Mouse (Mus musculus) limb, embryonic 14.5 days (tissue): ENCODE measurements around the gene Trpm6. TPM values are rescaled to one million over a fixed set of nuclear protein-coding genes. Genes with fewer than 3 reads are reported as not detected.
A peak's percentile ranks its signal among the peaks of the same experiment; 100 is the strongest.

ENCODE experiments used
- ATAC-seq: fragments of 200-750 bp; cut with Nextera tagmentation; 2 replicates; pipeline ENCODE4 v1.8.0; 2017; ENCODE audit warnings: low read depth, moderate number of reproducible peaks, moderate TSS enrichment; ENCODE audit not compliant: low FRiP score
- DNase-seq: peaks from one replicate; pipeline ENCODE4 v3.0.0-alpha.2; 2015; ENCODE audit warnings: low spot score
- H3K27ac ChIP-seq: fragments of 300-500 bp; sonication (generic); replicated peaks from 2 replicates; pipeline ENCODE4 v1.5.1; 2014; ENCODE audit warnings: low read depth, mild to moderate bottlenecking, low read length, moderate library complexity, mixed read lengths
- H3K27me3 ChIP-seq: fragments of 300-500 bp; sonication (generic); 2 replicates; pipeline ENCODE4 v1.6.1; 2014; ENCODE audit warnings: low read length, mixed read lengths; ENCODE audit not compliant: control insufficient read depth, insufficient read depth
- H3K36me3 ChIP-seq: fragments of 300-500 bp; sonication (generic); 2 replicates; pipeline ENCODE4 v1.6.1; 2014; ENCODE audit warnings: mild to moderate bottlenecking, low read length, moderate library complexity, mixed read lengths; ENCODE audit not compliant: control insufficient read depth, insufficient read depth
- H3K4me1 ChIP-seq: fragments of 300-500 bp; sonication (generic); 2 replicates; pipeline ENCODE4 v1.6.1; 2014; ENCODE audit warnings: antibody characterized with exemption, low read length, mixed read lengths; ENCODE audit not compliant: control insufficient read depth, insufficient read depth
- H3K4me2 ChIP-seq: fragments of 300-500 bp; sonication (generic); replicated peaks from 2 replicates; pipeline ENCODE4 v1.6.1; 2014; ENCODE audit warnings: low read depth, mild to moderate bottlenecking, low read length, moderate library complexity; ENCODE audit not compliant: severe bottlenecking
- H3K4me3 ChIP-seq: fragments of 300-500 bp; sonication (generic); replicated peaks from 2 replicates; pipeline ENCODE4 v1.5.1; 2014; ENCODE audit warnings: low read length
- H3K9ac ChIP-seq: fragments of 300-500 bp; sonication (generic); 2 replicates; pipeline ENCODE4 v1.6.1; 2014; ENCODE audit warnings: mild to moderate bottlenecking, low read depth, low read length, moderate library complexity; ENCODE audit not compliant: severe bottlenecking
- H3K9me3 ChIP-seq: fragments of 300-500 bp; sonication (generic); 2 replicates; pipeline ENCODE4 v1.6.1; 2016; ENCODE audit warnings: low read length; ENCODE audit not compliant: control insufficient read depth
- POLR2A ChIP-seq: fragments of 200-500 bp; IDR thresholded peaks from 2 replicates; pipeline ENCODE4 v1.8.0; 2012; ENCODE audit warnings: inconsistent platforms, mild to moderate bottlenecking, moderate library complexity, borderline replicate concordance; ENCODE audit not compliant: insufficient read depth, insufficient read length; ENCODE audit errors: extremely low read depth
- WGBS: fragments of 180-500 bp; shearing (Covaris S2); extraction: QIAGEN DNeasy Blood & Tissue Kit; methylation state at CpG from one replicate; pipeline ENCODE4 v1.1.7; 2014; 5-methylcytosine and 5-hydroxymethylcytosine counted together
- polyA plus RNA-seq, 2 experiments: library from polyadenylated mRNA; depleted of rRNA in 1 of 2; stranded (reverse) in 1 of 2; unstranded in 1 of 2; fragments of >200 nt; fragmentation: Nextera tagmentation in 1 of 2; extraction: Ambion mirVana in 1 of 2; gene quantifications; 2 replicates each; pipeline versions ENCODE4 v1.2.1 to v1.2.3; 2012 to 2014

The Trpm6 gene
- polyA plus RNA-seq, 2 experiments: 0.34 to 0.36 TPM

GRCm38 (mm10) chr19:18888491-18889116, 138.8 kb downstream of the Trpm6 start:
- DNase-seq: no peak
- WGBS: 27% methylated on average over 13 of the region's 13 CpGs
- H3K9me3 ChIP-seq: no peaks in the 10 kb centered on the region
- H3K9ac ChIP-seq: no peak overlapping the region
- no peak for TF ChIP-seq POLR2A
- peaks cover 4% of the 10 kb centered on the region; the same call in 1 of the 2 replicates for H3K4me1 ChIP-seq
- ATAC-seq: no peak
- H3K36me3 ChIP-seq: no peaks in the 10 kb centered on the region
- peak overlapping the region; percentile 36 for H3K4me2 ChIP-seq
- no peak overlapping the region for H3K27ac ChIP-seq
- no peaks in the 10 kb centered on the region for H3K27me3 ChIP-seq
- peak overlapping the region; percentile 4 for H3K4me3 ChIP-seq

DNA sequence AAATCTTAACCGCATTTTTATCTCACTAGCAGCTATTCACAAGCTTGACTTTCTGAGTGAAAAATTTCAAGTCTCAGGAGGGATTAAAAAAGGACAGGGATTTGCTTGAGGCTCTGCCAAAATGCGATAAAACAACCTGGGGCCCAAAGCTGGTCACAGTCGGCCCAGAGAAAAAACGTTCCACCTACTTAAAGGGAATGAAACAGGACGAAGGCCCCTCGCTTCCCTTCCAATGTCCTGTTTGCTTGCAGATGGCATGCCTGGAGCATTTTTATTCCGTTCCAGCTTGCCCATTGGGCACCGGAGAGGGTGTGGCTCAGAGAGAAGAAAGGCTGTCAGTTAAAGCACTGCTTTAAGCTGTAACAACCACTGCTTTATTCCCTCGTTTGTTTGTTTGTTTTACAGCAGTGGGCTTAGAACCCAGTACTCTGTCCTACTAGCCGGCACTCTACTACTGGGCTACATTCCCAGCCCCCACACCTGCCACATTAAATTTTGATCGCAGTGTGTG, 139.4 kb downstream of the Trpm6 start:
- Histone ChIP-seq H3K9ac (no peak overlapping the region), H3K4me2 (peak overlapping the region; percentile 36), H3K4me3 (peak overlapping the region; percentile 4), H3K36me3 (no peaks in the 10 kb centered on the region), H3K27ac (no peak overlapping the region), H3K4me1 (peaks cover 4% of the 10 kb centered on the region; the same call in 1 of the 2 replicates), H3K27me3 (no peaks in the 10 kb centered on the region), H3K9me3 (no peaks in the 10 kb centered on the region)
- TF ChIP-seq POLR2A: no peak
- WGBS: 8% methylated on average over 11 of the region's 11 CpGs
- DNase-seq: no peak
- no peak for ATAC-seq

DNA sequence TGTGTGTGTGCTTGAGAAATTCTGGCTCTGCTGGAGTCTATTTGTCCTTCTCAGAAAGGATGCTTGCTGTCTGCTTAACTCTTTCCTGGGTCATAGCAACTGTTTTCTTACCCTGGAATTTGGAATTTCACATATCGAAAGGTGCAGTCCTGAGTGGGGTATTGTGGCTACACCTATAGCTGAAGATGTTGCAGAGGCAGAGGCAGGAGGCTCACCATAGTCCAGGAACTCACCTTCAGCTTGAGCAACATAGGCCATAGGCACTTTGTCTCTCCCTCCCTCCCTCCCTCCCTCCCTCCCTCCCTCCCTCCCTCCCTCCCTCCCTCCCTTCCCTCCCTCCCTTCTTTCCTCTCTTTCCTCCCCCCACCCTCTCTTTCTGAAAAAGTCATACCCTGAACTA, 139.8 kb downstream of the Trpm6 start:
- H3K4me3 ChIP-seq: 0 out of 2 replicates have a peak overlapping the region, but pooled peaks have one; percentile 4
- H3K4me1 ChIP-seq: peaks cover 4% of the 10 kb centered on the region; the same call in 1 of the 2 replicates
- DNase-seq (no peak), ATAC-seq (no peak)
- H3K36me3 ChIP-seq: no peaks in the 10 kb centered on the region
- peak overlapping the region; percentile 36; the same call in 1 of the 2 replicates for H3K4me2 ChIP-seq
- no peak for TF ChIP-seq POLR2A
- 77% methylated on average over 1 of the region's 1 CpGs for WGBS
- H3K9me3 ChIP-seq: no peaks in the 10 kb centered on the region
- no peak overlapping the region for H3K27ac ChIP-seq
- H3K9ac ChIP-seq: no peak overlapping the region
- no peaks in the 10 kb centered on the region for H3K27me3 ChIP-seq

- Histone ChIP-seq H3K36me3 (no peaks in the 10 kb centered on the region), H3K9me3 (no peaks in the 10 kb centered on the region), H3K9ac (no peak overlapping the region), H3K4me1 (peaks cover 4% of the 10 kb centered on the region; the same call in 1 of the 2 replicates), H3K4me3 (no peak overlapping the region), H3K4me2 (no peak overlapping the region), H3K27me3 (no peaks in the 10 kb centered on the region), H3K27ac (no peak overlapping the region)
- 90% methylated on average over 4 of the region's 4 CpGs for WGBS
- no peak for TF ChIP-seq POLR2A
- no peak for DNase-seq
- no peak for ATAC-seq
These were observed 140.4 kb downstream of the Trpm6 start for GRCm38 (mm10) chr19:18890216-18890615.

DNA sequence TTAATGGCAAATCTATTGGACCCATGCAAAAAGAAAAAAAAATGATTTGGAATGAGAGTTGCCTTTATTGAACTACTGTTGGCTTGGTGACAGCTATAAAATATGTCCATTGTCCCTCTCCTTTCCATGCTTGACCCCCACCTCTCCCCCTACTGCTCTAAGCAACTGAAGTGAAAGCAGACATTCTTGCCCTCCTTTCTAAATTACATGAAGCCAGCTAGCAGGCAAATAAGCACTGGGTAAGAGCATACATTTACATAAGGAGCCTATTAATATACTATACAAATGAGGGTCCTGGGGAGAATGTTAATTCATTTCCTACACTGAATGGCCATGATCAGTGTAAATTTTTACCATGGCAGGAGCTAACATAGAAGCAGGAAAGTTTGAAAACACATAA, 148.5 kb downstream of the Trpm6 start:
- no peak overlapping the region for H3K27ac ChIP-seq
- no peak for TF ChIP-seq POLR2A
- DNase-seq (no peak), ATAC-seq (no peak)
- H3K27me3 ChIP-seq: no peaks in the 10 kb centered on the region
- H3K4me1 ChIP-seq: no peaks in the 10 kb centered on the region
- H3K9ac ChIP-seq: no peak overlapping the region
- no peaks in the 10 kb centered on the region for H3K36me3 ChIP-seq
- H3K4me2 ChIP-seq: no peak overlapping the region
- no peaks in the 10 kb centered on the region for H3K9me3 ChIP-seq
- no peak overlapping the region for H3K4me3 ChIP-seq
